Mouse (Mus musculus) retina, postnatal 7 days (tissue): Measurements from ENCODE around the gene Muc1.

ENCODE experiments used
- DNase-seq: peaks from one replicate; pipeline ENCODE4 v3.0.0-alpha.2; 2012; ENCODE audit warnings: low read depth, low spot score

The Muc1 gene

GRCm38 (mm10) chr3:89233562-89234110, 4.8 kb downstream of the Muc1 start:
- no peak for DNase-seq

GRCm38 (mm10) chr3:89236516-89236915, 7.7 kb downstream of the Muc1 start:
- no peak for DNase-seq

DNA sequence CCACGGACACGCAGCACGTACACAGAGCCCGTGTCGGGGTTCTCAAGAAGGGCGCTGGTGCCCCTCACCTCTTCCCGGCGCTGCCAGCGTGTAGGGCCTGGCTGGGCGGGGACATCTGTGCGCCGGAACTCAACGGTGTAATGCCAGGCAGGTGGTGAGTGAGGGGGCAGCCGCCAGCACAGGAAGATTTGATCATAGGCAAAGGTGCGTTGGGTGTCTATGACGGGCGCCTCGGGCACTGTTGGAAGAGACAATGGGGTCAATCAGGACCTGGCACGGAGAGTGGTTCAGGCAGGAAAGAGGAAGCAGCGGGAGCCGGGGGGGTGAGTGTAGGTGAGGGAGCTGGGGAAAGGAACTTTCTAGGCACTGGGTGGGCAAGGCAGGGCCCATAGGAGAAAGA, 8.8 kb downstream of the Muc1 start:
- DNase-seq, result no peak

GRCm38 (mm10) chr3:89238494-89238893, 9.6 kb downstream of the Muc1 start:
- DNase-seq, result no peak

- no peak for DNase-seq
These were observed 13.6 kb downstream of the Muc1 start for GRCm38 (mm10) chr3:89242331-89242895.

DNA sequence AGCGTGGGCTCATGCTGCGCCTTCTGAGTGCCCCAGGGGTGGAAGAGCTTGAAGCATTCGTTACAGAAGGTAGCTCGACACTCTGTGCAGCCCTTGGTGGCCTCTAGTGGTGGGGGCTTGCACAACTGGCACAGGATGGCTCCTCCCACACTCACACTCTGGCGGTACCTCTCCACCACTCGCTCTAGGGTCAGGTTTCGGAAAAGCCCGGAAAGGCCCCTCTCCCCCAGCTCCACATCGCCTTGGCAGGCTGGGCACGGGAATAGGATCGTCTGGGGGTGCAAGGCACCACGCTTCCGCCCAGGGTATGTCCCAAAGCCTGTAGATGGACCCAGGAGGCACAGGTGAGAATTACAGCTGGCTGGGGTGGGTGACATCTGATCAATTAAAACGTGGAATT, 14.8 kb downstream of the Muc1 start:
- DNase-seq, result no peak

DNA sequence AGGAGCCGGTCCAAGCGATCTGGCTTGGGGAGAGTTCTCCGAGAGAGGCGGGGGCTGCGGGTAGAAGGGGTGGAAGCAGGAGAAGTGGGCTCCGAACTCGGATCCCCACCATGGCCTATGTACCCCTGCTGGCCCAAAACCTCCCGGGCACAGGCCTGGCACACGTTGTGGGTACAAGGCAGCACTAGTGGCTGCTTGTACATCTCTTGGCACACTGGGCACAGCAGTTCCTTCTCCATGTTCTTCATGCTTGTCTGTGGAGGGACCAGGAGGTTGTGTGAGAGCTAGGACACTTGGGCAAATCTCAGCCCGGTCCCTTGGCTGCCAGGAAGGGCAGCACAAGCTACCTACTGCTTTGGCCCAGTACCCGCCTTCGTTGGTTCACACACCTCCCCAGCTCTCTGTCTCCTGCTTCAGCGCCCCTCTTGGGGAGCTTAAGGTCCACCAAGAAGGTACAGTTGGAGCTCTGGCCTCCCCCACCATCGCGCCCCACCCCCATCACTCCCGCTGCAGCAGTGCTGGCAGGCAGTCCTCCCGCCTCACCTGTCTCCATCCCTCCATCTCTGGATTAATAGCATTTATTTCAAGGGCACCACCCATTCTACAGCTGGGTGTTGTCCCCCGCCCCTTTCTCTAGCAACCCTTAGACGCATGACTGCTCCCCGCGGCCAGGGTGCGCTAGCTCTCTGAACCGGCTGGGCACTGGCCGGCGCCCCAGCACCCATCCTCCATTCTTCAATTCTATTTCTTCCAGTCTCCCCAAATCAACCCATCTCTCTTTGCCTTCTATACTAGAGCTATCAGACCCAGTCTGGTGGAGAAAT, 15.5 kb downstream of the Muc1 start:
- no peak for DNase-seq

- DNase-seq, result no peak
These were observed 16.3 kb downstream of the Muc1 start for GRCm38 (mm10) chr3:89244982-89245687.

- DNase-seq, result no peak
These were observed 16.9 kb downstream of the Muc1 start, which contains the start of gene Krtcap2 for GRCm38 (mm10) chr3:89245688-89246171. TSS of gene Krtcap2 (plus strand) at chr3:89245966.

- peak; percentile 88 for DNase-seq
These were observed 17.6 kb downstream of the Muc1 start, which contains the start of gene Trim46 for GRCm38 (mm10) chr3:89246261-89247100. TSS of gene Trim46 (minus strand) at chr3:89246309.

- no peak for DNase-seq
These were observed 18.6 kb downstream of the Muc1 start for GRCm38 (mm10) chr3:89247466-89247865.

DNA sequence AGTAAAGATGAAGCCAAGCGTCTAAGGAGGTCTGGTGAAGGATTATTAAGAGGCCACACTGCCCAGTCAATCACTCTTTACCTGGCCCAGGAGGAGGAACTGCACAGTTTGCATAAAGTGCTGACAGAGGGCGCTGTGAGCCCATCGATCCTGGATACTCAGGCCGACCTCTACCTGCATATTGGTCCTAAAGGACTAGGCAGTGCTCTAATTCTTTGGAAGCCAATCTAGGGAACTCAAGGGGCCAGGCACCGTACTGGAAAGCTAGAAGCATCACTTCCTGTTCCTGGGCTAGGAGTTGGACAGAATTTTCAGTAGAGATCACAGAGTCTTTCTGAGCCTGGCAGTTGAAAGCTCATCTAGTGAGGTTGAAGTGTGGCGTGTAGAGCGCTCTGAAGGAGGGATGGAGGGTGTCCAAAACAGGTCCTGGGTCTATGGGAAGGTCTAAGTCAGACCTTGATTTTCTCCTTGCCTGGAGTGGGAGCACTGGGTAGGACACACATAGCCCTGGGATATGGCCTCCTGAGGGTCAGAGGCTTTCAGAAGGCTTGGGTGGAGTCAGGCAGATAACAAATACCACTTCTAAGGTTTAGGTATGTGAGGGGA, 21.7 kb downstream of the Muc1 start:
- no peak for DNase-seq

GRCm38 (mm10) chr3:89251365-89251895, 22.6 kb downstream of the Muc1 start:
- no peak for DNase-seq

GRCm38 (mm10) chr3:89254994-89255393, 26.1 kb downstream of the Muc1 start:
- DNase-seq, result no peak

- no peak for DNase-seq
These were observed 27.3 kb downstream of the Muc1 start for GRCm38 (mm10) chr3:89256177-89256576.

DNA sequence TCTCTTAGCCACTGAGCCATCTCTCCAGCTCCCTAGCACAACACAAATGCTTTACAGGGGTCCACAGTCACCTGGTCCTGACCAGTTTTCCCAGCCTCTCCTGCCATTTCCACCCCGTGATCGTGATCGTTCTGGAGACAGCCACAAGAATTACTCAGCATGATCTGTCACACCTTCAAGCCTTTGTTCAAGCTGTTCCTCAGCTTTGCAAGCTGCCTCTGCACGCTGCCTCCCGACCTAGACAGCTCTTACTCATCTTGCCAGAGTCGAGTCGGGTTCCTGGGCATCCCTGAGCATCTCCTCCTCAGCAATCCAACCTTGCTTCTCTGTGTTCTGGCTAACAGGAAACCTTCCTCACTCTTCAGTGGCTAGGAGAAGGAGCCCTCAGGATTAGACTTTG, 30.2 kb downstream of the Muc1 start, which contains the start of gene Dpm3:
Gene Dpm3 (plus strand): TSS at position 283 of the 400 bp plus-strand sequence.
- no peak for DNase-seq

DNA sequence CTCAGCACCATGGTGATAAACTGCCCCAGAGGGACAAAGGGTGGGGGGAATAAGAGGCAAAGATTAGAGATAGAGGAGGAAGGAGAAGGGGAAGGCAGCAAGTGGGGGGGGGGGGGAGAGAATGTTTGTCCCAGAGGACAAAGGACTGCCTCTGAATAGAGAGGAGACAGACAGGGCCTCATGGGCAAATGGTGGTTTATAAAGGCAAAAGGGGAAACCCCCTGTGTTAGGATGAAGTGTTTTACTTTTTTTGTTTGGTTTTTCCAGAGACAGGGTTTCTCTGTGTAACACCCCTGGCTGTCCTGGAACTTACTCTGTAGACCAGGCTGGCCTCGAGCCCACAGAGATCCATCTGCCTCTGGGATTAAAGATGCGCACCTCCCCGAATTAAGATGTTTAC, 31.4 kb downstream of the Muc1 start:
- no peak for DNase-seq

- no peak for DNase-seq
These were observed 33.6 kb downstream of the Muc1 start for GRCm38 (mm10) chr3:89262417-89262816.

DNA sequence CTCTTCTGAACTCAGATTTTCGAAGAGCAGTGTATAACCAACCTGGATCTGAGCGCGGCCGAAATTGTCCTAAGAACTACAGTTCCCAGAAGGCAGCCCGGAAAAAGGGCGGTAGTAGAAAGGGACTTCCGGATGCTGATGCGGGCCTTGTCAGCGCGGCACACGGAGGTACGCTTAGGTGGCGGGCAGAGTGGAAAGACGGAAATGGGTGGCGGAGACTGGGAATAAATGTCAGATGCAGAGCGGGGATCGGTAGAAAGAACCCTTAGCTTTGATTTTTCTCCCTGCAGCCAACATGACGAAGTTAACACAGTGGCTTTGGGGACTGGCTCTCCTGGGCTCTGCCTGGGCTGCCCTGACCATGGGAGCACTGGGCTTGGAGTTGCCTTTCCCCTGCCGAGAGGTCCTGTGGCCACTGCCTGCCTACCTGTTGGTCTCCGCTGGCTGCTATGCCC, 37.6 kb downstream of the Muc1 start:
- DNase-seq, result no peak

- DNase-seq, result no peak
These were observed 40.1 kb downstream of the Muc1 start for GRCm38 (mm10) chr3:89268916-89269315.
